Mouse (Mus musculus) mature B cell (primary cell): ENCODE results near the gene Vps37c.

Experiments
- in situ Hi-C: fragments of 300-500 bp; cut with MboI; formaldehyde crosslinking; loops from 2 replicates; pipeline ENCODE4 v1.14.3; 2019

The Vps37c gene

GRCm38 (mm10) chr19:10689470-10690166 is 1.1 kb downstream of the Vps37c start:
- in situ Hi-C loops = no loop called here

- in situ Hi-C loops = no loop called here
These were observed 1.8 kb downstream of the Vps37c start for GRCm38 (mm10) chr19:10690336-10690735.

DNA sequence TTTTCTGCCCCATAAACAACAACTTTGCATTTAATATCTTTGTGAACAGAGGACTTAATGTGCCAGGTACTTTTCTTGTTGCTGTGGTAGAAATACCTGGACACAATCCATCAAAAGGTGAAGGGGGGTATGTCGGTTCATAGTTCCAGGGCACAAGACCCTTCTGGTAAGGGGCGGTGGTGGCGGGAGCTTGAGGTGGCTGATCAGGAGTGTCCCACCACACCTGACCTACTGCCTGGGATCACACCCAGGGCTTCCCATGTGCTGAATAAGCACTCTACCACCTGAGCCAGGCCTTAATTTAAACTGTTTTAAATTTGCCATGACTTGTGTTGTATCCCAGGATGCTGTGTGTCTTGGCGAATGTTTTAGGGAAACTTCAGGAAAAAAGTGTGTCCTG is 2.6 kb downstream of the Vps37c start:
- in situ Hi-C loops = no loop called here

DNA sequence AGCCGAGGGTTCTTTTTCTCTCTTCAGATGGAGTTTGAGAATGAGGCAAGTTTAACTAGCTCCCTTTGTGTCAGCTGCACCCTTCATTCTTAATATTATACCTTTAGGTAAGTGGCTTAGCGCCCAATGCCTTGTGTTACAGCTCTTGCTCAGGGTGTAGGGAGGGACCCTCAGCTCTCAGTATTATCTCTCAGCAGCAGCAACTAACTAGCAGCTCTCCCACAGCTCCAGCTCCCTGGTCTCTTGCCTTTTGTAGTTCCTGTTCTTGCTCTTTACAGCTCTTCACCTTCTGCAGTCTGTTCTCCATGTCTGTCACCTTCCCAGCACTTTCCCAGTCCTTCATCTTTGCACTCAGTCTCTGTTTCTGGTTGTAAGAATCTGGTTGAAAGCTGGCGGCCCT is 3.1 kb downstream of the Vps37c start:
- in situ Hi-C loops = no loop called here

- in situ Hi-C loops = no loop called here
These were observed 3.8 kb downstream of the Vps37c start for GRCm38 (mm10) chr19:10692361-10692760.

DNA sequence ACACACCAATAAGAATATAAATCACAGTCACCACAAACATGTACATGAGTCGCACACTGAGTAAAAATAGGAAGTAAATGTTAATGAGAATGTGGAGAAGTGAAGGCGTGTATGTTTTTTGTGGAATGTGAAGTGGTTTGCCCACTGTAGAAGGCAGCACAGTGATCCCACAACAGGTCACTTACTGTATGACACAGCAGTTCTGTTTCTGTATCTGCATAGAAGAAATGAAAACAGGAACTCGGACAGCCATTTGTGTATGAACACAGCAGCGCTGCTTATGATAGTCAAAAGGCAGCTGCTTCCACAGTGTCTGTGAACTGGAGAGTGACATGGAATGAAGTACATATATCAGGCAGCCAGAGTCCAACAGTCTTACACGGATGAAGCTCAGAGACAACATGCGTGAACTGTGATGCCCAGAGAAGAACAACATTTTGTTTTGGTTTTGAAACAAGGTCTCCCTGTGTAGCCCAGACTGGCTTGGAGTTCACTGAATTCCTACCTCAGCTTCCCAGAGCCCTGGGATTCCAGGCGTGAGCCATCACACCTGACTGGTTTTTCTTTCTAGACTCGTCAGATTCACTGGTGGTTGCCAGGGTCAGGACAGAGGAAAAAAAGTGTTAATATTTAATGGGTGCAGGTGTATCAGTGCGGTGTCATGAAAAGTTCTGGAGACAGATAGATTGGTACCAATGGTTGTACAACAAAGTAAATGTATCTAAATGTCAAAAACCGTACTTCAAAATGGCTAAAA is 5.6 kb downstream of the Vps37c start:
- in situ Hi-C loops = no loop called here

GRCm38 (mm10) chr19:10695801-10696200 is 7.3 kb downstream of the Vps37c start:
- in situ Hi-C loops = no loop called here

GRCm38 (mm10) chr19:10698131-10698991 is 9.8 kb downstream of the Vps37c start:
- in situ Hi-C loops = no loop called here

DNA sequence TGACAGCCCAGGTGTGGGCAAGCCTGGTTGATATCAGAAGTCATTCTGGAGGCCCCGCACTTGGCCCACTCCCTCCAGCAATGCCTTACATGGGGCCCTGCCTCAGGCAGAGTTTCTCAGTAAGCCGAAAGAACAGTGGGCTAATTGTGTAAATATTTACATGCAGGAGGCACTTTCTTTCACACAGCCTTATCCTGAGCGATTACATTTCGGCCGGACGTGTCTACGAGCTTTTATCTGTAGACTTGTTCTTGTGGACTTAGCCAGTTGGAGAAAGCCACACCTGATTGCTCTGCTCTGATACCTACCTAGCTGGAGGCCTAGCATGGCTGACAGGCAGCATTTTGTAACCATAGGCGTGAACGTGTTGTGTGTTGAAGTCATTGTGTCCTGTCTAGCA is 11.3 kb downstream of the Vps37c start:
- in situ Hi-C loops = no loop called here

DNA sequence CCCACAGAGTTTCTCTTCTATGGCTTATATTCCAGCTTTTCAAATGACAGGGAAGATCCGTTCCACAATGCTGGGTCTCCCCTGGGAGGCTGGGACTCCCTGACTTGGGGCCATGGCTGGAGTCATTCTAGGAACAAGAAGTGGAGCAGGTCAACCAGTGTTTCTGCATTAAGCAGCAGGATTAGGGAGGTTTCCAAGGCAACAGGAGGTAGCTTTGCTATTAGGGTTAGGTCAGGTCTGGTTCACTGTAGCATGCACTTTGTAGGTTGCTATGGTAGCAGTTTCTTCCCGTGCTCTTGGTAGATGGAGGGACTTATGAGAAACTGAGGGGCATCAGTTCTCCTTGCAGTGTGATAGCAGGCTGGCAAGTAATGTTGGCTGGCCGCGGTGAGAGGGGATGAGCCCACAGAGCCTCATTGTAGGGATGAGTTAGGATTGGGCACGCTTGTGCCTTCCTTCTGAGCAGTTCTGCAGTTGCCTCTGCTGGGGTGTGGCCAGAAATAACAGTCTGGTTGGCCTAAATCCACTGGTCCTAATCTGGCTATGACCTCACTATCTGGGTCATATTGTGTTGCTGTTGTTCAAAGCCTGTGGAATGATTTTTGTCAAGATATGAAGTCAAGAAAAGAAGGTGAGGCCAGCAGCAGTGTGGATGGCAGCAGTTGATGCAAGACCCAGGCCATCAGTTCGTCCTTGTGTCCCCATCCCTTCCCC is 12.6 kb downstream of the Vps37c start:
- in situ Hi-C loops = no loop called here

GRCm38 (mm10) chr19:10702125-10702524 is 13.6 kb downstream of the Vps37c start:
- in situ Hi-C loops = no loop called here

- in situ Hi-C loops = no loop called here
These were observed 14.9 kb downstream of the Vps37c start for GRCm38 (mm10) chr19:10703470-10703869.

DNA sequence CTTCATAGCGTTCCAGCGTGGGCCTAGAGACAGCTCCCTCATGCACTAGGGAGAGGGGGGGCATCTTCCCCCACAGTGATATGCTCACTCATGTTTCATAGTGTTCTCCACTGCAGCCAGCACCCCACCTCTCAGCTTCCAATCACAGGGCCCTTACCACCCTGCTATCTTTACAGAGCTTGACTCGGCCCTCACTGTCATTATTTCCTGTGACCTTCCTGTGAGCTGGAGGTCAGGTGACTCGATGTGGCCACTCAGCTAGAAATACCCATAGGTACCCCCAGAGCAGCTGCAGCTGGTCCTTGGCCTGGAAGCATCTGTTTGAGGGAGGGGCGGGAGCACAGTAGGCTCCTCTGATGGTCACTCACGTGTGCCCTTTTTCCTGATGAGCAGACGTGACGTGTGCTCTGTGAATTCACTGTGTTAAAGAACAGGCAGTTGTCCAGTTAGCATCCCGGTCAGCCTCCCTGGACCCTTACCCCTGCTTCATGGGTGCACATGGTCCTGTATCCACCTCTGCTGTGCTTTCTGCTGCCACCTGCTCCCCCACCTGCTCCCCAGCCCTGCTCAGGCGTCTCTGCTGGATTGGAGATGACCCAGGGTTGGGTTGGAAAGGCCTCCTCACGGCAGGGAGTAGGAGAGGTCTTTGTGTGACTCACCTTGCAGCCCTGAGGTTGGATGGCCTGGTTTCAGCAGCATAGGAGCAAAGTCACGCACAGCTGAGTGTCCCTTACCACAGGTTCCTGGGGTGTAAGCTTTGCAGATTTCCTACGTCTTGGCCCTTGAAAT is 18.7 kb downstream of the Vps37c start:
- in situ Hi-C loops = no loop called here

DNA sequence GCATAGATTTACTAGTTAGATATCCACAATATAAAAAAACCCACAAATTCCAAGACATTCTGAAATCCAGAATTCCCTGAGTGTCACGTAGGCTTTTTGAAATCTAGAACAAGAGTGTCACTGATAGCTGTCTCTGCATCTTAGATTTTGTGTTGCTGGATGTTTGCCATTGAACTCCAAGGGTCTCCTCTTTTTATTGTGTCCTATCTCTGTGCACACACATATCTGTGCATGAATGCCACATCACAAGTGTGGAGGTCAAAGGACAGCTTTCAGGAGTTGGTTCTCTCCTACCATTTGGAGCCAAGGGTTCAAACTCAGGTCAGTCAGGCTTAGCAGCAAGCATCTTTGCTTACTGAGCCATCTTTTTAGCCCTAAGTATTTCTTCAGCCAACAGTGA is 19.3 kb downstream of the Vps37c start:
- in situ Hi-C loops = no loop called here

GRCm38 (mm10) chr19:10708900-10709299 is 20.4 kb downstream of the Vps37c start:
- in situ Hi-C loops = no loop called here

GRCm38 (mm10) chr19:10709360-10710087 is 21.0 kb downstream of the Vps37c start:
- in situ Hi-C loops = loop anchor here (10.0 kb wide), 1 partner anchor 245 kb away; no protein-coding TSS in a partner anchor

DNA sequence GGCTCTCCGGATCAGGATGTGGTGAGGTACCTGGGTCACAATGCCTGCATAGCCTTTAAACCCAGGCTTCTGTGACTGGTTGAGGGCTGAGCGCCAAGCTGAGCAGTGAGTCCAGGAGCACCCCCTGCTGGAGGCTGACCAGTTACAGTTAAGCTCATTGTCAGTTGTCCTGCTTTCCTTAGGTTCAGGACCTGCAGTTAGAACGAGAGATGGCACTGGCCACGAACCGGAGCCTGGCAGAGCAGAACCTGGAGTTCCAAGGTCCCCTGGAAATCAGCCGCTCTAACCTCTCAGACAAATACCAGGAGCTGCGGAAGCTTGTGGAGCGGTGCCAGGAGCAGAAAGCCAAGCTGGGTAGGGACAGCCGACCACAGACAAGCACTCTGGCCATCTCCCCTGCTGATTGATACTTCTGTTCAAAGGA is 21.6 kb downstream of the Vps37c start:
- in situ Hi-C loops = loop anchor here (10.0 kb wide), 1 partner anchor 245 kb away; no protein-coding TSS in a partner anchor

DNA sequence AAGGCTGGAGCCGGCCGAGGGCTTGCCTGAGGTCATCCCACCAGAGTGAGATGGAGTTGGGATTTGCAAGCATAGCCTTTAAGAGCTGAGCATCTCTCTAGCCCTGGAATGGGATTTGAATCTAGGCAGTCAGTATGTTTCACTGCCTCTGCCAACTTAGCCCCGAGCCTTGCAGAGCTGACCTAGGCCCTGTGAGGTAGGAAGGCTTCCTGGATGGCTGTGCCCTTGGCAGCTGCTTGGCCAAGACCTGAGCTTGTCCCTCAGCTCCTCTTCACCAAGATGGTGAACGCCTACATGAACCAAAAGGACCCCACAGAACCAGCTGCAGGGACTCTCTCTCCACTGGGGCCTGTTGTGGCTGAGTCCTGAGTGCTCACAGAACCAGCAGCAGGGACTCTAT is 22.2 kb downstream of the Vps37c start:
- in situ Hi-C loops = loop anchor here (10.0 kb wide), 1 partner anchor 244 kb away; no protein-coding TSS in a partner anchor

DNA sequence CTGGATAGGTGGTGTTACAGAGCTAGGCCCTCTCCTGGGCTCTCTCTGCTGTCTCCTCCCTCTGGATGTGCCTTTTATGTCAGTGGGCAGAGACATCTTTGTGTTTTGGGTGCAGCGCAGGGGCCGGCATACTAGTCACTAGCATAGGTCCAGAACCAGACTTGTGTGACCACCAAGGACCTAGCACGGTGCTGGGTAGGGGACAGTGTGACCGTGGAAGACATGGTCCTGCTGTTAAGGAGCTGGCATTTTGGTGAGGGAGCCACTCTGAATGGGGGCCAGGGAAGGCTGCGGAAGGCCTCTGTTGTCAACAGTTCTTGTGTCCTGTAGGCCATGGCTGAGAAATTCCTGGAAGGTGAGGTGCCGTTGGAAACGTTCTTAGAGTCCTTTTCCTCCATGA is 23.7 kb downstream of the Vps37c start:
- in situ Hi-C loops = loop anchor here (10.0 kb wide), 1 partner anchor 243 kb away; no protein-coding TSS in a partner anchor

GRCm38 (mm10) chr19:10712646-10713045 is 24.1 kb downstream of the Vps37c start:
- in situ Hi-C loops = loop anchor here (10.0 kb wide), 1 partner anchor 242 kb away; no protein-coding TSS in a partner anchor
